Mouse (Mus musculus) hindbrain, embryonic 12.5 days (tissue): ENCODE measurements around the gene Arid4b. TPM values are rescaled to one million over a fixed set of nuclear protein-coding genes. Genes with fewer than 3 reads are reported as not detected.
A peak's percentile ranks its signal among the peaks of the same experiment; 100 is the strongest.

Experiments
- ATAC-seq: fragments of 200-750 bp; cut with Nextera tagmentation; 2 replicates; pipeline ENCODE4 v1.8.0; 2017; ENCODE audit warnings: moderate TSS enrichment; ENCODE audit not compliant: low FRiP score
- H3K27ac ChIP-seq: fragments of 300-500 bp; sonication (generic); 2 replicates; pipeline ENCODE4 v1.5.1; 2016; ENCODE audit warnings: mild to moderate bottlenecking
- H3K27me3 ChIP-seq: fragments of 300-500 bp; sonication (generic); 2 replicates; pipeline ENCODE4 v1.6.1; 2016; ENCODE audit warnings: mild to moderate bottlenecking
- H3K36me3 ChIP-seq: fragments of 300-500 bp; sonication (generic); 2 replicates; pipeline ENCODE4 v1.6.1; 2016; ENCODE audit warnings: mild to moderate bottlenecking
- H3K4me1 ChIP-seq: fragments of 300-500 bp; sonication (generic); 2 replicates; pipeline ENCODE4 v1.6.1; 2016
- H3K4me2 ChIP-seq: fragments of 300-500 bp; sonication (generic); replicated peaks from 2 replicates; pipeline ENCODE4 v1.6.1; 2016; ENCODE audit warnings: mild to moderate bottlenecking
- H3K4me3 ChIP-seq: fragments of 300-500 bp; sonication (generic); 2 replicates; pipeline ENCODE4 v1.5.1; 2016; ENCODE audit warnings: mild to moderate bottlenecking
- H3K9ac ChIP-seq: fragments of 300-500 bp; sonication (generic); 2 replicates; pipeline ENCODE4 v1.6.1; 2016; ENCODE audit warnings: mild to moderate bottlenecking, moderate library complexity
- H3K9me3 ChIP-seq: fragments of 300-500 bp; sonication (generic); replicated peaks from 2 replicates; pipeline ENCODE4 v1.6.1; 2016; ENCODE audit warnings: mild to moderate bottlenecking
- WGBS: fragments of 180-500 bp; shearing (Covaris S2); methylation state at CpG from one replicate; pipeline ENCODE4 v1.1.7; 2016; 5-methylcytosine and 5-hydroxymethylcytosine counted together
- polyA plus RNA-seq: library from polyadenylated mRNA; unstranded; fragments of >200 nt; fragmentation: Nextera tagmentation; extraction: Ambion mirVana; gene quantifications from 2 replicates; pipeline ENCODE4 v1.2.1, GENCODE M21; 2016

Arid4b gene
- polyA plus RNA-seq, 1 experiment from 2014 or later: 97.9 TPM

DNA sequence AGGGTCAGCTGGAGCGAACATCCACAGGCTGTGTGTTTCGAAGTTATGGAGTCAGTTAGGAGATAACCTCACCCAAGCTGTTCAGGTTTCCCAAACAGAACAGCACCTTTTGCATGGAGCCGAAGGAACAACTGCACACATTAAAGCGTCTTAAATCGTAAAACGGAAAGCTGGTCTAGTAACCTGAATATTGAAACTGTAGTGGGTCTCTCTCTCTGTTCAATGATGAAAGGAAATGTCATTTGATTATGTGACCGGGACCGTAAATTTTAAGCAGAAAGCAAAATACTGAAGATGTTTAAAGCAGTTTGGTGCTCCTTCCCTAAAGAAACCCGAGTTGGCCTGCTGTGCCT is 2.0 kb downstream of the Arid4b start:
- H3K27me3 ChIP-seq: no peaks in the 10 kb centered on the region
- peak overlapping the region; percentile 78 for H3K4me2 ChIP-seq
- H3K36me3 ChIP-seq: peaks cover 6% of the 10 kb centered on the region; the same call in 1 of the 2 replicates
- peak overlapping the region; percentile 99 for H3K9ac ChIP-seq
- H3K4me1 ChIP-seq: peaks cover 29% of the 10 kb centered on the region
- no peaks in the 10 kb centered on the region for H3K9me3 ChIP-seq
- ATAC-seq: no peak
- 24% methylated on average over 9 of the region's 9 CpGs for WGBS
- H3K27ac ChIP-seq: peak overlapping the region; percentile 97
- H3K4me3 ChIP-seq: peak overlapping the region; percentile 100

DNA sequence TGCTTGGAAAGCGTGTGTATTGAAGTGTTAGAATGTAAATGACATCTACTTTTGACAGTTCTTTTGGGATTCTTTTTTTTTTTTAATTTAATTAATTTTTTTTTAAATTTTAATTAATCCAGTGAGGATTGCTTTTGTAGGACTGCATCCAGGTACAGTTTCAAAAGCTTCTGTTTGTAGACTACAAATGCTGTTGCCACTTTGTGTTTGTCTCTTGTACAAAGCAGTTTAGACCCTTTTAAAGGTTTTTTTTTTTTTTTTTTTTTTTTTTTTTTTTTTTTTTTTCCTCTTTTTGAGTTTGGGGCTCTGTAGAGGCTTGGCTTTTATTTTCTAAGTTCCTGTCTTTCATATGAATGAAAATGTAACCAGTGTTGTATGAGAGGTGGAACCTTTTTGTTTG is 2.7 kb downstream of the Arid4b start:
- peaks cover 26% of the 10 kb centered on the region for H3K4me1 ChIP-seq
- H3K36me3 ChIP-seq: peaks cover 6% of the 10 kb centered on the region; the same call in 1 of the 2 replicates
- no peaks in the 10 kb centered on the region for H3K27me3 ChIP-seq
- ATAC-seq: no peak
- H3K9ac ChIP-seq: no peak overlapping the region
- 81% methylated on average over 1 of the region's 1 CpGs for WGBS
- H3K9me3 ChIP-seq: no peaks in the 10 kb centered on the region
- no peak overlapping the region for H3K27ac ChIP-seq
- H3K4me3 ChIP-seq: no peak overlapping the region
- no peak overlapping the region for H3K4me2 ChIP-seq

DNA sequence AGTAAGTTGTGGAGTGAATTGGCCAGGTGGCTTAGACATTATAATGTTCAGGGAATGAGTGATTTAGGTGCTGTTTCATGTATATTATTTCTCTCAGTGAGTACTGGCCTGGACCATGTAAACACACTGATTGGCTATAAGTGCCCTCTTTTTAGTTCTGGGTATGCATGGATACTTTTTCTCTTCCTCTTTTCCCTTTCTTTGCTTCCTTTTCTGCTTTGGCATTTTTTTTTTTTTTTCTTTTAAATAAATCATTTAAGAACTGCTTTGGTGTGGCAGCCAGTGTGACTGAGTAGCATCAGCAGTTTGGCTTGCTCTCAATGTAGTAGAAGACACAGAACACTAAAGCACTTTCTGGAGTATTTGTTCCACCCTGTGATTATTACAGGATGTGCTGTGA is 5.0 kb downstream of the Arid4b start:
- Histone ChIP-seq H3K4me3 (no peak overlapping the region), H3K27ac (no peak overlapping the region), H3K9ac (no peak overlapping the region), H3K4me2 (no peak overlapping the region), H3K9me3 (no peaks in the 10 kb centered on the region), H3K4me1 (peaks cover 16% of the 10 kb centered on the region), H3K27me3 (no peaks in the 10 kb centered on the region), H3K36me3 (peaks cover 6% of the 10 kb centered on the region; the same call in 1 of the 2 replicates)
- no peak for ATAC-seq

DNA sequence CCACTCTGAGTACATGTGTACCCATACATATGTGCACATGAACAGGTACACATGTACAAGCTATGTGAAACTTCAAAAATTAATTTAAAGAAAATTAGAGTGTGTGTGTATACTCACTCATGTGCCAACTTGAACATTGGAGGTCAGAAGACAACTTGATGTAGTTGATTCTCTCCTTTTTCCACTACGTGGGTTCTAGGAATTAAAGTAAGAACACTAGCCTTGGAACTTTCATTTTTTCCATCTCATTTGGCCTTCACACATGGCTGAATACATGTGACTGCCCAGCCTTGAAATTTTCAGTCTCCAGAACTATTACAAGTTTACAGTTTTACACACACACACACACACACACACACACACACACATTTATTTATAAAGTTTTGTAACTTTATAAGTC is 6.3 kb downstream of the Arid4b start:
- Histone ChIP-seq H3K4me2 (no peak overlapping the region), H3K4me1 (peaks cover 16% of the 10 kb centered on the region), H3K27ac (no peak overlapping the region), H3K9ac (no peak overlapping the region), H3K9me3 (no peaks in the 10 kb centered on the region), H3K4me3 (no peak overlapping the region), H3K27me3 (no peaks in the 10 kb centered on the region), H3K36me3 (peaks cover 6% of the 10 kb centered on the region; the same call in 1 of the 2 replicates)
- WGBS: 86% methylated on average over 1 of the region's 1 CpGs
- no peak for ATAC-seq

DNA sequence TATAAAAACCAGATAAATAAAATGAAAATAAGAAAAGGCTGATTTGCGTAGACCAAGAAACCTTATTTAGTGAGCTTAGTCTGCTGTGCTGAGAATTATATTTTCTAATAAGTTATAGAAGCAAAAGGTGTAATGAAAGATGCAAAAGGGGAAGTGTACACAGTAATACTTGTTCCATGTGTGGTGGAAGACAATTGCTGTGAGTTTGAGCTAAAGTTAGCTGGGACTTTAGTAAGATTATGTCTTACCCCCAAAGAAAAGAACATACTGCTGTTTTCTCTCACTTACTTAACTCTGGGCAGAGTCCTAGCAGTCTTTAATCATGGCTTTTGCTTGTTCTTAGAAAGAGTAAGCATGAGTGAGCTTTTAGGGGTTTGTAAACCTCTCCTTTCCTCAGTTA is 11.3 kb downstream of the Arid4b start:
- WGBS: 100% methylated on average over 1 of the region's 1 CpGs
- no peak for ATAC-seq

DNA sequence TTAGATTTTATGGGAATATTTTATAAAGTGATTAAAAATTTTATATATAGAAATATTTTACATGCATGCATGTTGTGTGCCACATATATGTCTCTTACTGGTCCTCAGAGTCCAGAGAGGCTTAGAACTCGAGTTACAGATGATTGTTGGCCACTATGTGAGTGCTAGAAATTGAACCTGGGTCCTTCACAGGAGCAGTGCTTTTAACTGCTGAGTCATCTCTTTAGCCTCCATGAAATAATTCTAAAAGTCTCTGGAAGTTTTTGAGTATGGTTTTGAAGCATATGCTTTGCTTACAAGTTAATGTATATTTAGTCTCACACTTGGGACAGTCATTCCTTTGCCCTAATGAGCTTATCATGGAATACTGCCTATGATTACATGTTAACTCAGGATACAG is 12.3 kb downstream of the Arid4b start:
- Histone ChIP-seq H3K4me1 (no peaks in the 10 kb centered on the region), H3K27me3 (no peaks in the 10 kb centered on the region), H3K27ac (no peak overlapping the region), H3K9ac (no peak overlapping the region), H3K36me3 (no peaks in the 10 kb centered on the region), H3K9me3 (no peaks in the 10 kb centered on the region), H3K4me2 (no peak overlapping the region), H3K4me3 (no peak overlapping the region)
- ATAC-seq: no peak
- WGBS: 93% methylated on average over 1 of the region's 1 CpGs

More for the DNA sequence above, 11.3 kb downstream of the Arid4b start:
- Histone ChIP-seq H3K4me1 (no peaks in the 10 kb centered on the region), H3K36me3 (no peaks in the 10 kb centered on the region), H3K27me3 (no peaks in the 10 kb centered on the region), H3K9me3 (no peaks in the 10 kb centered on the region), H3K9ac (no peak overlapping the region), H3K27ac (no peak overlapping the region), H3K4me2 (no peak overlapping the region), H3K4me3 (no peak overlapping the region)

DNA sequence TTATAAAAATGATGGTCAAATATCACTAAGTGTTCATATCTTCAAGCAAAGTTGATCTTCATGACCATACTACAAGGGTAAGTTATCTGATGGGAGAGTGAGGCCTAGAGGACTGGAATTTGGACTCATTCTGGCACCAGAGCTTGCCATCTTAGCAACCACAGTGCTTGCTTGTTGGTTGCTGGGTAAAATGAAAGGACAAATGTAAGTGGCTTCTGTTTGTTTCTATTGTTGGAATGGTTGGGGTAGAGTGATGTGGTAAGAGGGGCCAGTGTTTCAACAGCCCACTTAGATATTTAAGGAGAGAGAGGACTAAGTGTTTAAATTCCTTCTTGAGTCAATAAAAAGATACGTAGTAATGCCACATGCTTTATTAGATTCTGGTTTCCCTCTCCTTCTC is 25.6 kb downstream of the Arid4b start:
- Histone ChIP-seq H3K9me3 (no peaks in the 10 kb centered on the region), H3K9ac (no peak overlapping the region), H3K36me3 (0 out of 2 replicates have a peak, but pooled peaks cover 3% of the 10 kb centered on the region), H3K27me3 (no peaks in the 10 kb centered on the region), H3K4me2 (no peak overlapping the region), H3K4me1 (no peaks in the 10 kb centered on the region), H3K4me3 (no peak overlapping the region), H3K27ac (no peak overlapping the region)
- no peak for ATAC-seq
- WGBS: 95% methylated on average over 1 of the region's 1 CpGs

DNA sequence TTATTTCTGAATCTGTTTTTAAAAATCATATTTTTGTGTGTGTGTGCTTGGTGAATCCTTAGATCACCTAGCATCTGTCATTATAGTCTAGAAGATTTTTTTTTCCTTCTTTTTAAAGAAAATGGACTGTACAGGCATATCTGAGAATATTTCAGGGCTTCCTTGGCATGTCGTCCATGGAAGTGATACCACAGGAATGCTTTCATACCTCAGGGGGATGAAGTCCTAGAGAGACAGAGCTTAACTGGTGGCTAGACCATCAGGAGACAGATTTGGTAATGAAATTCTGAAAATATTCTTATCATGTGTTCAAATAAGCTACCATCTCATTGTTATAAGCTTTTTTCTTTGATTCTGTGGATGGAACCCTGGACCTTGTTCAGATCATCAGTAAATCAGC is 40.0 kb downstream of the Arid4b start:
- H3K27ac ChIP-seq: no peak overlapping the region
- H3K9me3 ChIP-seq: no peaks in the 10 kb centered on the region
- no peaks in the 10 kb centered on the region for H3K36me3 ChIP-seq
- H3K27me3 ChIP-seq: no peaks in the 10 kb centered on the region
- H3K4me3 ChIP-seq: no peak overlapping the region
- H3K4me2 ChIP-seq: no peak overlapping the region
- no peak overlapping the region for H3K9ac ChIP-seq
- no peak for ATAC-seq
- WGBS: 80% methylated on average over 1 of the region's 1 CpGs
- no peaks in the 10 kb centered on the region for H3K4me1 ChIP-seq

DNA sequence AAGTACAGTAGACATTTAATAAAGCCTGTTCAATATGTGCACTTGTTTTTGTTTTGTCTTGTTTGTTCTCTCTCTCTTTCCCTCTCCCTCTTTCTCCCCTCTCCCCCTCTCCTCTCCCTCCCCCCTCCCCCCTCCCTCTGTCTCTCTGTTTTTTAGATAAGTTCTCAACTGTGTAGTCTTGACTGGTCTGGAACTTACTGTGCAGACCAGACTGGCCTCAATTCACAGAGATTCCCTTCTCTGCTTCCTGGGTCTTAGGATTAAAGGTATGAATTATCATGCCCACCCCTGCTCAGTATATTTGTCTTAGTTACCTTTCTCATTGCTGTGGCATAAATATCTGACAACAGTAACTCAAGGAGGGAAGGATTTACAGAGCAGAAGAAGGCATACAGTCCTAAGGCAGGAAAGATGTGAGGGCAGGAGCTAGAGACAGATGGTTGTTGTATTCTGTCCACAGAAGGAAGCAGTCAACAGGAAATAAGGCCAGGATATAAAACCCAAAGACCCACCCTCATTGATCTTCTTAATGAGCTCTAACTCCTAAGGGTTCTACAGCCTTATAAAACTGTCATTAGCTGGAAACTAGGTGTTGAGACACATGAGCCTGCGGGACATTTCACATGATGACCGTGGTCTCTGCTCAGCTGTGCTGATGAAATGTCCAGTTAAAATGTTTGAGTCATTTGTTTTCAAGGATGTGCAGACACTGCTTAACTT is 47.3 kb downstream of the Arid4b start:
- Histone ChIP-seq H3K27me3 (no peaks in the 10 kb centered on the region), H3K36me3 (no peaks in the 10 kb centered on the region), H3K9ac (no peak overlapping the region), H3K27ac (no peak overlapping the region), H3K9me3 (no peaks in the 10 kb centered on the region), H3K4me2 (no peak overlapping the region), H3K4me3 (no peak overlapping the region), H3K4me1 (peaks cover 8% of the 10 kb centered on the region)
- WGBS: 86% methylated on average over 2 of the region's 2 CpGs
- no peak for ATAC-seq

DNA sequence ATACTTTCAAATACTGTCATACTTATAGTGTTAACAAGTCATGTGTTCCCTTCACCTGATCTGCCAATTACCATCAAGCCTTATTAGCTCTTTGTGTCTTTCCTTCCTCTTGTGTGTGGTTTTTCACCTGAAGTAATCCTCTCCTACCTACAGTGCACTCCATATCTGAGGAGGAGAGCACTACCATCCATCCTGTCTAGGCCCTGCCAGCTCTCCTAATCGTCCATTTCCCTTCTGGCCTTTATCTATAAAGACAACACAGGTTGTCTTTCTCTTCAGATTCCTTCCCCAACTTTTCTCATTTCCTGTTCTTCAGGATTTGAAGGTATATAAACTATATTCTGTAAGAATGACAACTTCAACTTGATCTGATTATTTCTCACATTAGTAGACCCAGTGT is 48.1 kb downstream of the Arid4b start:
- Histone ChIP-seq H3K27ac (no peak overlapping the region), H3K9me3 (no peaks in the 10 kb centered on the region), H3K27me3 (no peaks in the 10 kb centered on the region), H3K36me3 (no peaks in the 10 kb centered on the region), H3K4me2 (no peak overlapping the region), H3K4me1 (peaks cover 8% of the 10 kb centered on the region), H3K4me3 (no peak overlapping the region), H3K9ac (no peak overlapping the region)
- 83% methylated on average over 1 of the region's 1 CpGs for WGBS
- no peak for ATAC-seq

DNA sequence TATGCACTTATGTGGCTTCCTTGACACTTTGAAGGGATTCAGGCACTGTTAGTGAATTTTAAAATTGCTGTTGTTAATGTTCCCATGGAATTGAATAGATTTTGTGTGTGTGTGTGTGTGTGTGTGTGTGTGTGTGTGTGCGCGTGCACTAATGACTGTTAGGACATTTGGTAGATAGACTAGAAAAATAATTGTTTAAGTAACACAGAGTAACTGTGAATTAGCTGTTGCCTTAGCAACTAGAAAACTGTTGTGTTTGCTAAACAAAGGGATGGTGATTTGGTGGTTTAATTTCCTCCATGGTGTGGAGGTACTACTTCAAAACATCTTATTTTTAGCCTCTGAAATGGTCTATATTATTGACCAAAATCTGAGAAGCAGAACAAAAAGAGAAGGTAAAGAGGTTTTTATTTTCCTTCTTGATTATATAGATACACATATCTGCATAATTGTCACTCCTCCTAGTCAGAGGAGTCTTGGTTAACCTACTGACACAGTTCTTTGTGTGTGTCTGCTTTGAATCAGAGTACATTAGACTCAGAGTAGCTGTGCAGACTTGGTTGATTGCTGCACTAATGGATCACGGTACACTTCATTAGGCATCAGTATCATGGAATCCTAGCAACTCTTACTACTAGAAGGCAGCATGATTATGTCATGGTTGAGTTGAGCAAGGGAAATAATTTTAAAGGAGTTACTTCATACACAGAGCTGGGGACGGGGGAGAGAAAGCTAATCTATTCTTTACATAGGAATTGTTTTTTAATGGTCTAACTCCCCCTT is 50.9 kb downstream of the Arid4b start:
- H3K27ac ChIP-seq: peak overlapping the region; percentile 26
- H3K4me2 ChIP-seq: no peak overlapping the region
- ATAC-seq: peak; percentile 82
- H3K27me3 ChIP-seq: no peaks in the 10 kb centered on the region
- H3K9ac ChIP-seq: no peak overlapping the region
- H3K4me1 ChIP-seq: peaks cover 8% of the 10 kb centered on the region
- H3K36me3 ChIP-seq: no peaks in the 10 kb centered on the region
- WGBS: 60% methylated on average over 4 of the region's 4 CpGs
- H3K9me3 ChIP-seq: no peaks in the 10 kb centered on the region
- no peak overlapping the region for H3K4me3 ChIP-seq

DNA sequence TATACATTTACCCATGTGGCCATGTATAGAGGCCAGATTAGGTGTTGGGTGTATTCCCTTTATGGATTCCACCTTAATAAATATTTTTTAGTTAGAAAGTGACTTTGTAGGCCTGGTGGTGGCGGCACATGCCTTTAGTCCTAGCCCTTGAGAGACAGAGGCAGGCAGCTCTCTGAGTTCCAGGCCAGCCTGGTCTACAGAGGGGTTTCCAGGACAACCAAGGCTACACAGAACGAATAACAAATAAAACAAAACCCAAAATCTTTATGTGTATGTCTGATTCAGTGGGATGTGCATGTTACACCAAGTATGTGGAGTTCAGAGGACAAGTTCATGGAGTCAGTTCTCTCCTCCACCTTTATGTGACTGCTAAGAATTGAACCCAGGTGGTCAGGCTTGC is 52.8 kb downstream of the Arid4b start:
- Histone ChIP-seq H3K27me3 (no peaks in the 10 kb centered on the region), H3K4me2 (no peak overlapping the region), H3K36me3 (no peaks in the 10 kb centered on the region), H3K27ac (no peak overlapping the region), H3K9me3 (no peaks in the 10 kb centered on the region), H3K4me1 (peaks cover 8% of the 10 kb centered on the region), H3K9ac (no peak overlapping the region), H3K4me3 (no peak overlapping the region)
- no peak for ATAC-seq
- 93% methylated on average over 2 of the region's 2 CpGs for WGBS

DNA sequence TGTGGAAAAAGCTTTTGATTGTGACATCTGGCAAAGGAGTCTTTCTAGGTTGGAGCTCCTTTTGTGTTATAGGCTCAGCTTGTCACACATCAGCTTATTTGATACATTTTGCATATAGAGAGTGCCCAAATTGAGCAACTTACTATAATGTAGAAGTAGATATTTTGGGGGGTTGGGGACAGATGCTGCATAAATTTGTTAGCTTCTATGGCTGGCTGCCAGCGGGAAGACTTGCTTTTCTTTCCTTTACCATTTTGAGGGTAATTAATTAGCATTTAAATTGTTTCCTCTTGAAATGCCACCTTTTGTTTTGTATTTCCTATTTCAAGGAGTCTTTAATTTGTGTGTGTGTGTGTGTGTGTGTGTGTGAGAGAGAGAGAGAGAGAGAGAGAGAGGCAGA is 68.6 kb downstream of the Arid4b start:
- Histone ChIP-seq H3K27ac (no peak overlapping the region), H3K27me3 (no peaks in the 10 kb centered on the region), H3K4me1 (no peaks in the 10 kb centered on the region), H3K4me2 (no peak overlapping the region), H3K9ac (no peak overlapping the region), H3K4me3 (no peak overlapping the region), H3K9me3 (no peaks in the 10 kb centered on the region), H3K36me3 (peaks cover 29% of the 10 kb centered on the region)
- 71% methylated on average over 1 of the region's 1 CpGs for WGBS
- ATAC-seq: no peak
